12 mouse cellular contexts compared by ENCODE assay signal in the genomic region with DNA sequence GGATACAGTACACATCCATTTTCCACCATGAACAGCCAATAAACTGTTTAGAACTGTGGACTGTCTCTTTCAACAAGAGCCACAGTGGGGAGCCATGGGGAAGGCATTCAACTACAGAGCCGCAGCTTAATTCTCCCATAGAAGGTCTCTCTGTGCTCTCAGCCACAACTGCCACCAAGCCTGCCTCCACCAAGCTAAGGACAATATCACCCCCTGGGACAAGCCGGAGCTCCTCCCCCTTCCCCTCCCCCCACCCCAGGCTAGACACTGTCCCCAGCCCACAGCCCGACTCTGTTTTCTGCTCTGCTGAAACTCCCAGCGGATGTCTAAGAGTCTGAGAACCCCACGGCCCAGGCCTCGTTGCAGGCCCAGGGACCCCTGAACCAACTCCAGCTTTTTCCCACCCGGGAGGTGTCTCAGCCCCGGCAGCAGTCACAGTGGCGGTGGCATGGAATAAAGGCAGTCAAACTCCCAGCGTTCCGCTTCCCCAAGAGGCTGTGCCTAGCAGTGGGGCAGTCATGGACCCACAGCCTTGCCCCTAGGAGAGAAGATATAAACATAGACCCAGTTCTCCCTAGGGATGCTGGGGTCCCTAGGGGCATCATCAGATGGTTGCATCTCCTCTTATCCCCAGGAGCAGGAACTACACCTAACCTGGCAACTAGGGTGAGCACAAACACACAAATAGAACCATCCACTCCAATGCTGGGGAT. TPM values are rescaled to one million over a fixed set of nuclear protein-coding genes. Genes with fewer than 3 reads are reported as not detected.
DNase-seq lines count a peak whose midpoint lies in the region; ATAC-seq and TF ChIP-seq lines count a peak whose summit lies in the region.
"Had no signal": no experiment of that assay in that cellular context is flagged by ENCODE, and none has a peak within 500 bp of the region (broad histone marks: within the 10 kb centered on the region; RNA-seq: fewer than 3 reads in every experiment).

No protein-coding gene starts in this region.

- 35% methylated on average over 10 of the region's 11 CpGs for whole genome bisulfite sequencing in heart, embryonic 16.5 days
- 8% methylated on average over 11 of the region's 11 CpGs for WGBS in forebrain, embryonic 11.5 days
- 30% methylated on average over 11 of the region's 11 CpGs for whole genome bisulfite sequencing in limb, embryonic 13.5 days

- DNase-seq in heart, postnatal 10 days = no peak
- no peak for DNase-seq in ES-E14 (ENCODE audit: low read depth, low spot score)
- DNase-seq in forebrain, embryonic 11.5 days (ENCODE audit: low spot score) = peak; percentile 77
- DNase-seq in urinary bladder, postnatal 14 days (ENCODE audit: low spot score) = no peak
- no peak for DNase-seq in adrenal gland, postnatal 10 days
- no peak for DNase-seq in gastrocnemius, postnatal 25 days
- DNase-seq: kidney, adult 2 months; liver, embryonic 13.5 days had no signal

- no peaks in the 10 kb centered on the region for H3K27me3 ChIP-seq in heart, embryonic 16.5 days (ENCODE audit: control insufficient read depth, insufficient read depth, low read length)
- no peaks in the 10 kb centered on the region for H3K27me3 ChIP-seq in forebrain, embryonic 11.5 days (ENCODE audit: control insufficient read depth, insufficient read depth, low read length)
- no peaks in the 10 kb centered on the region for H3K27me3 ChIP-seq in limb, embryonic 13.5 days
- H3K27me3 ChIP-seq: liver, embryonic 13.5 days had no signal

- in situ Hi-C loops in ES-E14 (cut with MboI; ENCODE audit: low sequenced_read_pairs in 2 of 2, unreplicated experiment in 2 of 2) = no loop called here

- intact Hi-C loops in heart, postnatal 10 days (cut with DNase I) = no loop called here

- H3K4me2 ChIP-seq in heart, embryonic 16.5 days (ENCODE audit: low read depth, low read length) = no peak overlapping the region
- peak overlapping the region; percentile 12; the same call in 1 of the 2 replicates for H3K4me2 ChIP-seq in forebrain, embryonic 11.5 days (ENCODE audit: low read depth, low read length, severe bottlenecking)
- no peak overlapping the region for H3K4me2 ChIP-seq in limb, embryonic 13.5 days (replicated peaks)
- H3K4me2 ChIP-seq: liver, embryonic 13.5 days had no signal

- H3K9me3 ChIP-seq in heart, embryonic 16.5 days (replicated peaks; ENCODE audit: control insufficient read depth, low read length) = no peaks in the 10 kb centered on the region
- H3K9me3 ChIP-seq in ES-E14 (ENCODE audit: control insufficient read depth, insufficient read depth, low read depth, low read length) = no peaks in the 10 kb centered on the region
- H3K9me3 ChIP-seq in forebrain, embryonic 11.5 days (ENCODE audit: control insufficient read depth, low read length) = no peaks in the 10 kb centered on the region
- H3K9me3 ChIP-seq in limb, embryonic 13.5 days = no peaks in the 10 kb centered on the region
- H3K9me3 ChIP-seq: liver, embryonic 13.5 days had no signal

- no peaks in the 10 kb centered on the region for H3K36me3 ChIP-seq in heart, embryonic 16.5 days (ENCODE audit: control insufficient read depth, insufficient read depth)
- no peaks in the 10 kb centered on the region for H3K36me3 ChIP-seq in ES-E14 (ENCODE audit: control insufficient read depth, insufficient read depth, low read length, poor library complexity, severe bottlenecking)
- no peaks in the 10 kb centered on the region for H3K36me3 ChIP-seq in forebrain, embryonic 11.5 days (ENCODE audit: control insufficient read depth, insufficient read depth, low read length)
- H3K36me3 ChIP-seq in limb, embryonic 13.5 days = no peaks in the 10 kb centered on the region
- H3K36me3 ChIP-seq: liver, embryonic 13.5 days had no signal

- H3K9ac ChIP-seq in heart, embryonic 16.5 days (ENCODE audit: low read length) = no peak overlapping the region
- H3K9ac ChIP-seq in ES-E14 (ENCODE audit: insufficient read depth, low read depth, low read length, poor library complexity, severe bottlenecking) = 0 out of 2 replicates have a peak overlapping the region, but pooled peaks have one; percentile 5
- H3K9ac ChIP-seq in forebrain, embryonic 11.5 days (ENCODE audit: low read length) = peak overlapping the region; percentile 2
- H3K9ac ChIP-seq in limb, embryonic 13.5 days = 0 out of 2 replicates have a peak overlapping the region, but pooled peaks have one; percentile 39
- H3K9ac ChIP-seq: liver, embryonic 13.5 days had no signal

- no peak overlapping the region for H3K27ac ChIP-seq in heart, embryonic 16.5 days (ENCODE audit: low read length)
- H3K27ac ChIP-seq in ES-E14 (ENCODE audit: insufficient read depth, low read depth, low read length, poor library complexity, severe bottlenecking) = no peak overlapping the region
- peak overlapping the region; percentile 57 for H3K27ac ChIP-seq in forebrain, embryonic 11.5 days (ENCODE audit: low read depth, low read length)
- 0 out of 2 replicates have a peak overlapping the region, but pooled peaks have one; percentile 22 for H3K27ac ChIP-seq in limb, embryonic 13.5 days
- H3K27ac ChIP-seq: liver, embryonic 13.5 days had no signal

- H3K4me1 ChIP-seq in heart, embryonic 16.5 days (ENCODE audit: control insufficient read depth, insufficient read depth, low read length) = no peaks in the 10 kb centered on the region
- peaks cover 0 to 16% of the 10 kb centered on the region in 2 experiments; a peak in 2 of 4 replicates for H3K4me1 ChIP-seq in ES-E14 (ENCODE audit: control insufficient read depth in 2 of 2, insufficient read depth in 2 of 2, low read length in 2 of 2, poor library complexity in 1 of 2)
- H3K4me1 ChIP-seq in forebrain, embryonic 11.5 days (replicated peaks; ENCODE audit: control insufficient read depth, insufficient read depth, low read length) = peaks cover 10% of the 10 kb centered on the region
- peaks cover 26% of the 10 kb centered on the region for H3K4me1 ChIP-seq in limb, embryonic 13.5 days
- H3K4me1 ChIP-seq: liver, embryonic 13.5 days had no signal

- ATAC-seq in heart, embryonic 16.5 days (replicated peaks; ENCODE audit: extremely low read depth, insufficient read depth, low FRiP score) = 0 out of 2 replicates have a peak, but pooled peaks have one; percentile 11
- ATAC-seq in forebrain, embryonic 11.5 days (replicated peaks; ENCODE audit: low FRiP score) = peak; percentile 80
- ATAC-seq in limb, embryonic 13.5 days (ENCODE audit: low FRiP score, low read depth) = no peak

- H3K4me3 ChIP-seq in heart, embryonic 16.5 days (ENCODE audit: low read length) = no peak overlapping the region
- peak overlapping the region; percentile 15 to 45; a peak in 2 of 4 replicates for H3K4me3 ChIP-seq in ES-E14 (ENCODE audit: insufficient read depth in 1 of 2, low read depth in 1 of 2, low read length in 2 of 2, poor library complexity in 1 of 2, severe bottlenecking in 1 of 2)
- no peak overlapping the region for H3K4me3 ChIP-seq in forebrain, embryonic 11.5 days (ENCODE audit: low read depth, low read length)
- no peak overlapping the region for H3K4me3 ChIP-seq in limb, embryonic 13.5 days
- H3K4me3 ChIP-seq: liver, embryonic 13.5 days had no signal

TF ChIP-seq in ES-E14, 5 proteins besides CTCF, POLR2A, EP300 and RAD21:
- no peak for TF ChIP-seq HCFC1 (IDR thresholded peaks at IDR 0.05; ENCODE audit: borderline replicate concordance, insufficient read depth, low read length)
- TF ChIP-seq ZC3H11A (IDR thresholded peaks at IDR 0.05; ENCODE audit: borderline replicate concordance, low read depth, low read length) = no peak
- no peak for TF ChIP-seq MAFK (IDR thresholded peaks at IDR 0.05; ENCODE audit: insufficient read depth, low read depth, low read length)
- TF ChIP-seq ZNF384 (IDR thresholded peaks at IDR 0.05; ENCODE audit: low read depth, low read length) = no peak
- no peak for TF ChIP-seq CHD2 (IDR thresholded peaks at IDR 0.05; ENCODE audit: low read depth, low read length)

RNA-seq across cellular contexts. Expression of a gene that starts 1.0 kb away (rescaled TPM):
- not detected in 2 replicates for polyA plus RNA-seq in heart, embryonic 16.5 days (2015; fragmentation: Nextera tagmentation; extraction: Ambion mirVana)
- not detected for total RNA-seq in heart, postnatal 10 days (2021)
- total RNA-seq in ES-E14 (2012; rRNA removed) = 0.18 TPM in 1 of 2 replicates, not detected in the other
- 0.72 TPM in 1 of 2 replicates, not detected in the other for polyA plus RNA-seq in forebrain, embryonic 11.5 days (2014; fragmentation: Nextera tagmentation; extraction: Ambion mirVana)
- polyA plus RNA-seq in limb, embryonic 13.5 days (2015; fragmentation: Nextera tagmentation; extraction: Ambion mirVana) = not detected in 2 replicates
- not detected for total RNA-seq in adrenal gland, postnatal 10 days (2021)
- not detected for total RNA-seq in gastrocnemius, postnatal 25 days (2021)
- total RNA-seq: gastrocnemius, adult 18-20 months had no signal
- polyA plus RNA-seq: liver, embryonic 13.5 days had no signal

RNA-seq across cellular contexts. Expression of a gene that starts 1.1 kb away (rescaled TPM):
- not detected in 2 replicates for polyA plus RNA-seq in heart, embryonic 16.5 days (2015; fragmentation: Nextera tagmentation; extraction: Ambion mirVana)
- total RNA-seq in heart, postnatal 10 days (2021) = not detected
- total RNA-seq in ES-E14 (2012; rRNA removed) = 0.11 TPM in 1 of 2 replicates, not detected in the other
- polyA plus RNA-seq in forebrain, embryonic 11.5 days (2014; fragmentation: Nextera tagmentation; extraction: Ambion mirVana) = not detected in 2 replicates
- not detected in 2 replicates for polyA plus RNA-seq in limb, embryonic 13.5 days (2015; fragmentation: Nextera tagmentation; extraction: Ambion mirVana)
- not detected for total RNA-seq in adrenal gland, postnatal 10 days (2021)
- total RNA-seq in gastrocnemius, postnatal 25 days (2021) = not detected
- total RNA-seq: gastrocnemius, adult 18-20 months had no signal
- polyA plus RNA-seq: kidney, adult 2 months; liver, embryonic 13.5 days; spleen, adult 2 months had no signal

Comparison
In these comparisons a context has a peak if more than half of its experiments do, and no peak if none do; other contexts are left out.
1. H3K27ac ChIP-seq: peak in forebrain, embryonic 11.5 days (single experiment) and limb, embryonic 13.5 days (single experiment); none in heart, embryonic 16.5 days (single experiment) and ES-E14 (single experiment).
2. H3K4me3 ChIP-seq: peak in ES-E14 (2 of 2); none in heart, embryonic 16.5 days (single experiment), forebrain, embryonic 11.5 days (single experiment) and limb, embryonic 13.5 days (single experiment).